Comparison of ENCODE assay signal across 25 mouse cellular contexts in genomic region chr4:86534091-86534481, GRCm38 (mm10). TPM values are rescaled to one million over a fixed set of nuclear protein-coding genes. Genes with fewer than 3 reads are reported as not detected.
DNase-seq lines count a peak whose midpoint lies in the region; ATAC-seq lines count a peak whose summit lies in the region.
"Had no signal": no experiment of that assay in that cellular context is flagged by ENCODE, and none has a peak within 500 bp of the region (broad histone marks: within the 10 kb centered on the region; RNA-seq: fewer than 3 reads in every experiment).

No protein-coding gene starts in this region.

- no peak for ATAC-seq in kidney, embryonic 15.5 days (replicated peaks; ENCODE audit: low FRiP score)
- ATAC-seq in monocyte, adult 5-6 weeks (replicated peaks; ENCODE audit: insufficient number of reproducible peaks, low FRiP score, low TSS enrichment, poor library complexity, severe bottlenecking) = no peak
- ATAC-seq: activated CD4-positive, CD25-positive, alpha-beta regulatory T cell, adult 4 months; CD4-positive, CD25-positive, alpha-beta regulatory T cell, adult 4 months; forebrain, embryonic 15.5 days; liver, embryonic 12.5 days had no signal

- no peak overlapping the region for H3K9ac ChIP-seq in kidney, embryonic 15.5 days
- H3K9ac ChIP-seq: forebrain, embryonic 15.5 days; liver, embryonic 12.5 days; neural tube, embryonic 12.5 days had no signal

- no peaks in the 10 kb centered on the region for H3K9me3 ChIP-seq in kidney, embryonic 15.5 days (replicated peaks)
- H3K9me3 ChIP-seq: forebrain, embryonic 15.5 days; liver, embryonic 12.5 days; neural tube, embryonic 12.5 days had no signal

- no peak overlapping the region for H3K4me2 ChIP-seq in kidney, embryonic 15.5 days
- H3K4me2 ChIP-seq: forebrain, embryonic 15.5 days; liver, embryonic 12.5 days; neural tube, embryonic 12.5 days had no signal

- no peak overlapping the region for H3K4me3 ChIP-seq in kidney, embryonic 15.5 days (replicated peaks)
- H3K4me3 ChIP-seq: forebrain, embryonic 15.5 days; liver, embryonic 12.5 days; megakaryocyte, embryonic 14.5 days; neural tube, embryonic 12.5 days had no signal

- DNase-seq in gastrocnemius, adult 18-20 months (ENCODE audit: low spot score) = peak; percentile 11
- DNase-seq in gastrocnemius, postnatal 4 days (ENCODE audit: low spot score in 2 of 2) = no peak
- DNase-seq in kidney, adult 11 months = no peak
- peak; percentile 78 for DNase-seq in Muller cell, postnatal 12 days (ENCODE audit: inconsistent ontology term)
- DNase-seq in forelimb bud, embryonic 11.5 days (ENCODE audit: low read depth, low spot score) = peak; percentile 55
- DNase-seq in layer of hippocampus, adult 11-12 months (ENCODE audit: low spot score) = no peak
- DNase-seq: adrenal gland, postnatal 14 days; cerebellum, postnatal 25 days; heart, adult 18-20 months; lung, adult 2 months; right cerebral cortex, postnatal 4 days had no signal

- peaks cover 9% of the 10 kb centered on the region for H3K4me1 ChIP-seq in kidney, embryonic 15.5 days
- H3K4me1 ChIP-seq: forebrain, embryonic 15.5 days; liver, embryonic 12.5 days; megakaryocyte, embryonic 14.5 days; neural tube, embryonic 12.5 days had no signal

- WGBS in kidney, embryonic 15.5 days = 36% methylated on average over 5 of the region's 5 CpGs

- H3K27ac ChIP-seq in kidney, embryonic 15.5 days = peak overlapping the region; percentile 63
- H3K27ac ChIP-seq: forebrain, embryonic 15.5 days; liver, embryonic 12.5 days; neural tube, embryonic 12.5 days had no signal

- H3K36me3 ChIP-seq in kidney, embryonic 15.5 days = no peaks in the 10 kb centered on the region
- H3K36me3 ChIP-seq: forebrain, embryonic 15.5 days; liver, embryonic 12.5 days; neural tube, embryonic 12.5 days had no signal

- no peaks in the 10 kb centered on the region for H3K27me3 ChIP-seq in kidney, embryonic 15.5 days
- H3K27me3 ChIP-seq: forebrain, embryonic 15.5 days; liver, embryonic 12.5 days; neural tube, embryonic 12.5 days had no signal

RNA-seq across cellular contexts. Expression of gene Saxo1, which starts 24.0 kb away (rescaled TPM):
- not detected for total RNA-seq in gastrocnemius, adult 18-20 months (2021)
- total RNA-seq in gastrocnemius, postnatal 4 days (2021) = under 1 TPM in 1 of 2 experiments, not detected in 1; 0.32 TPM
- 0.19 TPM in 1 of 2 replicates, not detected in the other for polyA plus RNA-seq in kidney, embryonic 15.5 days (2015; fragmentation: Nextera tagmentation; extraction: Ambion mirVana)
- not detected in 3 replicates for total RNA-seq in monocyte, adult 5-6 weeks (2017)
- total RNA-seq: adrenal gland, postnatal 14 days; heart, adult 18-20 months; layer of hippocampus, postnatal 25 days; left cerebral cortex, postnatal 14 days had no signal
- polyA plus RNA-seq: activated CD4-positive, CD25-positive, alpha-beta regulatory T cell, adult 4 months; brain, embryonic 14.5 days; CD4-positive, CD25-positive, alpha-beta regulatory T cell, adult 4 months; forebrain, embryonic 15.5 days; heart, postnatal 0 days; hindbrain, embryonic 11.5 days; large intestine, adult 2 months; liver, embryonic 12.5 days; lung, adult 2 months; neural tube, embryonic 12.5 days had no signal

RNA-seq across cellular contexts. Expression of gene Rraga, which starts 41.4 kb away (rescaled TPM):
- 10 to 100 TPM; 48.6 to 51.3 TPM for total RNA-seq in gastrocnemius, adult 18-20 months (2021)
- 10 to 100 TPM; 62.3 to 65.4 TPM for total RNA-seq in gastrocnemius, postnatal 4 days (2021)
- polyA plus RNA-seq in kidney, embryonic 15.5 days (2015; fragmentation: Nextera tagmentation; extraction: Ambion mirVana) = 82.4 and 83.1 TPM in 2 replicates
- 11.9 to 24.3 TPM (median 18.4 TPM) in 3 replicates for total RNA-seq in monocyte, adult 5-6 weeks (2017)

Comparison
In these comparisons a context has a peak if more than half of its experiments do, and no peak if none do; other contexts are left out.
1. DNase-seq: peak in gastrocnemius, adult 18-20 months (single experiment), Muller cell, postnatal 12 days (single experiment) and forelimb bud, embryonic 11.5 days (single experiment); none in gastrocnemius, postnatal 4 days (0 of 2), kidney, adult 11 months (single experiment) and layer of hippocampus, adult 11-12 months (single experiment).